Mouse (Mus musculus) myocyte (in vitro differentiated cells): ENCODE results near the gene Slc12a7.
A peak's percentile ranks its signal among the peaks of the same experiment; 100 is the strongest.

Experiments used
- CEBPB ChIP-seq: IDR thresholded peaks from 2 replicates; pipeline ENCODE4 v1.6.1; 2011; ENCODE audit warnings: mild to moderate bottlenecking, moderate library complexity; ENCODE audit not compliant: poor library complexity, insufficient read depth, severe bottlenecking
- E2F4 ChIP-seq: IDR thresholded peaks from one replicate; pipeline ENCODE4 v1.6.1; 2011; ENCODE audit warnings: mild to moderate bottlenecking, control low read depth, moderate library complexity; ENCODE audit not compliant: insufficient read depth
- MAX ChIP-seq: IDR thresholded peaks from one replicate; pipeline ENCODE4 v1.6.1; 2011; ENCODE audit warnings: low read depth, mild to moderate bottlenecking, control low read depth
- MYOD1 ChIP-seq, 3 experiments: IDR thresholded peaks; one replicate each; pipeline ENCODE4 v1.6.1; 2011; ENCODE audit warnings: control low read depth in 2 of 3, low read depth in 2 of 3, mild to moderate bottlenecking in 2 of 3, moderate library complexity in 1 of 3; ENCODE audit not compliant: insufficient read length in 2 of 3, control insufficient read depth in 1 of 3
- MYOG ChIP-seq, 3 experiments: IDR thresholded peaks; one replicate each; pipeline ENCODE4 v1.6.1; 2011; ENCODE audit warnings: control low read depth in 2 of 3, low read depth in 2 of 3, mild to moderate bottlenecking in 2 of 3; ENCODE audit not compliant: insufficient read length in 2 of 3, control insufficient read depth in 1 of 3, insufficient read depth in 1 of 3
- POLR2A ChIP-seq: IDR thresholded peaks from one replicate; pipeline ENCODE4 v1.6.1; 2011; ENCODE audit warnings: low read depth, mild to moderate bottlenecking, control low read depth, moderate library complexity; ENCODE audit not compliant: insufficient read length
- POLR2AphosphoS2 ChIP-seq: IDR thresholded peaks from one replicate; pipeline ENCODE4 v1.6.1; 2011; ENCODE audit warnings: low read depth, control low read depth; ENCODE audit not compliant: insufficient read length
- REST ChIP-seq: IDR thresholded peaks from one replicate; pipeline ENCODE4 v1.6.1; 2011; ENCODE audit warnings: mild to moderate bottlenecking, control low read depth, moderate library complexity; ENCODE audit not compliant: insufficient read depth, insufficient read length
- TCF12 ChIP-seq: IDR thresholded peaks from one replicate; pipeline ENCODE4 v1.6.1; 2011; ENCODE audit warnings: mild to moderate bottlenecking, control low read depth; ENCODE audit not compliant: poor library complexity, insufficient read depth, severe bottlenecking
- TCF3 ChIP-seq: IDR thresholded peaks from one replicate; pipeline ENCODE4 v1.6.1; 2011; ENCODE audit warnings: low read depth, control low read depth; ENCODE audit not compliant: insufficient read length
- USF1 ChIP-seq: IDR thresholded peaks from one replicate; pipeline ENCODE4 v1.6.1; 2011; ENCODE audit warnings: low read depth, mild to moderate bottlenecking, control low read depth, moderate library complexity

DNA sequence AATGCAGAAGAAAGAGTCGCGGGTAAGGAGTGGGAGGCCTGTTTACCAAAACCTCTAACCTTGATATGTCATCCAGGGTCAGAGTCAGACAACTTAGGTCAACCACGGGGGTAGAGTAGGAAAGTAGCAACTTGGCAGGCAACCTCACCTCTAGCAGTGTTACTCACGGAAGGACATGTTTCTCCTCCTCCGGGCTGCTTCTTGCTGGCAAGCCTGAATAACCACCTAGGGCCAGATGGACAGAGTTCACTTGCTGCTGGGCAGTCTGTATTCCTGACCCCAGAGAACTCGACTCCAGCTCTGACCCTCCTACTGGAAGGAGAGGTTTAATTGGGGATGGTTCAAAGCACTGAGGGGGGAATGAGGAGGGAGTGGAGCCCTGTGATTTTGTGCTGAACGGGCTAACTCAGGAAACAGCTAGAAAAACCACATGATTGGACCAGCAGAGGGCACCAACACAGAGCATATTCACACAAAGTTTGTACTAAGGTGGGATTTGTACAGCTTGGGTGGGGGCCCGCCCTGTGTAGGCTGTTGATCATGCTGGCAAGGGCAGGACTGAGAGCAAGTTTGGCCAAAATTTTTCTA is 9.7 kb upstream of the Slc12a7 start:
- no peak for TF ChIP-seq MAX
- no peak for TF ChIP-seq TCF12
- TF ChIP-seq POLR2A: no peak
- TF ChIP-seq E2F4: no peak
- no peak for TF ChIP-seq TCF3
- TF ChIP-seq MYOD1 (IDR thresholded peaks at IDR 0.05; ENCODE audit: control insufficient read depth in 1 of 3, insufficient read length in 2 of 3, low read depth in 2 of 3): no peak
- no peak for TF ChIP-seq REST
- TF ChIP-seq MYOG (IDR thresholded peaks at IDR 0.05; ENCODE audit: control insufficient read depth in 1 of 3, insufficient read depth in 1 of 3, insufficient read length in 2 of 3, low read depth in 2 of 3): no peak
- TF ChIP-seq POLR2AphosphoS2: no peak
- TF ChIP-seq CEBPB: peak; percentile 40; the same call in 1 of the 2 replicates
- no peak for TF ChIP-seq USF1
